Mouse (Mus musculus): ENCODE data around the gene Cdk5r1.

- no peak for TF ChIP-seq CTCF (IDR thresholded peaks at IDR 0.05; ENCODE audit: control insufficient read depth, insufficient read depth, low read length)
- no peak for TF ChIP-seq POLR2A (IDR thresholded peaks at IDR 0.05; ENCODE audit: borderline replicate concordance, control insufficient read depth, low read depth, low read length)
These were observed 27.0 kb upstream of the Cdk5r1 start for GRCm38 (mm10) chr11:80449859-80450258.

All from bone marrow, adult 2 months (tissue).